Mouse (Mus musculus) ovary, adult 18-20 months (tissue): Measurements from ENCODE around the gene Rhot2.
"Not testable (repeated sequence)": the region's sequence is repeated elsewhere in the genome, so short reads cannot be mapped to it uniquely, and the experiment has no call there.

ENCODE experiments used
- DNase-seq: peaks from one replicate; pipeline ENCODE4 v3.0.0; 2022; ENCODE audit warnings: low spot score, mixed read lengths

The Rhot2 gene

DNA sequence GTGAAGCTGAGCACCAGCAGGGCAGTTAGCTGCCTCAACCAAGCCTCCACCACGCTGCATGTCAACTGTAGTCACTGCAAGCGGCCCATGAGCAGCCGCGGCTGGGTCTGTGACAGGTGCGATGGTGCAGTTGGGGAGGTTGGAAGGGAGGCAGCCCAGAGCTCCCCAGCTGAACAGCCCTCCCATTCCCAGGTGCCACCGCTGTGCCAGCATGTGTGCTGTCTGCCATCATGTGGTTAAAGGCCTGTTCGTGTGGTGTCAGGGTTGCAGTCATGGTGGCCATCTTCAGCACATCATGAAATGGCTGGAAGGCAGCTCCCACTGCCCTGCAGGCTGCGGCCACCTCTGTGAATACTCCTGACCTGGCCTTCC, 16.4 kb downstream of the Rhot2 start:
- no peak for DNase-seq

DNA sequence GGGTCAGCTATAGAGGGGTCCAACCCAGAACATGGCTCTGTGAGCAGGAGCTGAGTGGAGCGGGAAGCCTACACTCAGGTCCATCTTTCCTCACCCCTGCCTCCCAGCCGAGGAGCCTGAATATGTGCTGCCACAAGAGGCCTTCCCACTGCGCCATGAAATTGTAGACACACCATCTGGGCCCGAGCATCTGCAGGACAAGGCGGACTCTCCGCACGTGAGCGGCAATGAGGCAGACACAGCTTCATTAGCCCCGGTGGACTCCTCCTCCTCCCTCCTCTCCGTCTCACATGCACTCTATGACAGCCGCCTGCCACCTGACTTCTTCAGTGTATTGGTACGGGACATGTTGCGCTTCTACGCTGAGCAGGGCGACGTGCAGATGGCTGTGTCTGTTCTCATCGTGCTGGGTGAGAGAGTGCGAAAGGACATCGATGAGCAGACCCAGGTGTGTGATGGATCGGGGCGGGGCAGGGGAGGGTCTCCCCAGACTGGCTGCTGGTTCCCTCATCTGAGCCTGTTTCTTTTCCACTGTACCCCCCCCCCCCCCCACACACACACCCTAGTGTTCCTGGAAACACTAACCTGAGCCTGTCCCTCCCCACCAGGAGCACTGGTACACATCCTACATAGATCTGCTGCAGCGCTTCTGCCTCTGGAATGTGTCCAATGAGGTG, 17.0 kb downstream of the Rhot2 start:
- DNase-seq, result no peak

DNA sequence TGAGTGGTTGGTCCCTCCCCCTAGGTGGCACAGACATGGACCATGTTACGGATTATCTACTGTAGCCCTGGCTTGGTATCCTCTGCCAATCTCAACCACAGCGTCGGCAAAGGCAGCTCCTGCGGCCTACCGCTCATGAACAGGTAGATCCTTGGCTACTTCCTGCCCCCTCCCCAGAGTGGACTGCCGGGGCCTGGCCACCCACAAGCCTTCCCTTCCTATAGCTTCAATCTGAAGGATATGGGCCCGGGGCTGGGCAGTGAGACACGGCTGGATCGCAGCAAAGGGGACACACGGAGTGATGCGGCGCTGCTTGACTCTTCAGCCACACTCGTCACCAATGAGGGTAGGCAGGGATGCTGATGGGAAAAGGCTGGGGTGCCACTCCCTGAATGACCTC, 17.6 kb downstream of the Rhot2 start:
- DNase-seq, result no peak

DNA sequence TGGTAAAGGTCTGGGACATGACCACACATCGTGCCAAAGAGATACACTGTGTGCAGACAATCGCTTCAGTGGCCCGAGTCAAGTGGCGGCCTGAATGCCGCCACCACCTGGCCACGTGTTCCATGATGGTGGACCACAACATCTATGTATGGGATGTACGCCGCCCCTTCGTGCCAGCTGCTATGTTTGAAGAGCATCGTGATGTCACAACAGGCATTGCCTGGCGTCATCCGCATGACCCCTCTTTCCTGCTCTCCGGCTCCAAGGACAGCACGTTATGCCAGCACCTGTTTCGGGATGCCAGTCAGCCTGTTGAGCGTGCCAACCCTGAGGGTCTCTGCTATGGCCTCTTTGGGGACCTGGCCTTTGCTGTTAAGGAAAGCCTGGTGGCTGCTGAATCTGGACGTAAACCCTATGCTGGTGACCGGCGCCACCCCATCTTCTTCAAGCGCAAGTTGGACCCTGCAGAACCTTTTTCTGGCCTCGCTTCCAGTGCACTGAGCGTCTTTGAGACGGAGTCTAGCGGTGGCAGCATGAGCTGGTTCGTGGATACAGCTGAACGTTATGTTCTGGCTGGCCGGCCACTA, 18.6 kb downstream of the Rhot2 start:
- no peak for DNase-seq

DNA sequence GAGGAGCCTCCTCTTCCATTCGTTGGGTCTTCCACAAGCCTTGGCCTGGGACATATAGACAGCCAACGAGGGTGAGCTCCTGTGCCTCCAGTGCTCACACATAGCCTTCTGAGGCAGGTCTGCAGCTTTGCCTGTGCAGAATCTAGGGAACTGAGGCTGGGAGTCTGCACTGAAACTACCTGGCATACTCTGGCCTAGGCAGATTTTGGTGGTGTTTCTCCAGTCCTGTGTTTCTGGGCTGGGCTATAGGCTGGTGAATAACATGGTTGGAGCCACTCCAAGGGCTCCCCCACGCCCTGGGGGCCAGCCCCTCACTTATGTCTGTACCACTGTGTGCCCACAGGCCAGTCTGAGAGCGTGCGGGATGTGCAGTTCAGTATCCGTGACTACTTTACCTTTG, 19.3 kb downstream of the Rhot2 start:
- DNase-seq, result no peak

DNA sequence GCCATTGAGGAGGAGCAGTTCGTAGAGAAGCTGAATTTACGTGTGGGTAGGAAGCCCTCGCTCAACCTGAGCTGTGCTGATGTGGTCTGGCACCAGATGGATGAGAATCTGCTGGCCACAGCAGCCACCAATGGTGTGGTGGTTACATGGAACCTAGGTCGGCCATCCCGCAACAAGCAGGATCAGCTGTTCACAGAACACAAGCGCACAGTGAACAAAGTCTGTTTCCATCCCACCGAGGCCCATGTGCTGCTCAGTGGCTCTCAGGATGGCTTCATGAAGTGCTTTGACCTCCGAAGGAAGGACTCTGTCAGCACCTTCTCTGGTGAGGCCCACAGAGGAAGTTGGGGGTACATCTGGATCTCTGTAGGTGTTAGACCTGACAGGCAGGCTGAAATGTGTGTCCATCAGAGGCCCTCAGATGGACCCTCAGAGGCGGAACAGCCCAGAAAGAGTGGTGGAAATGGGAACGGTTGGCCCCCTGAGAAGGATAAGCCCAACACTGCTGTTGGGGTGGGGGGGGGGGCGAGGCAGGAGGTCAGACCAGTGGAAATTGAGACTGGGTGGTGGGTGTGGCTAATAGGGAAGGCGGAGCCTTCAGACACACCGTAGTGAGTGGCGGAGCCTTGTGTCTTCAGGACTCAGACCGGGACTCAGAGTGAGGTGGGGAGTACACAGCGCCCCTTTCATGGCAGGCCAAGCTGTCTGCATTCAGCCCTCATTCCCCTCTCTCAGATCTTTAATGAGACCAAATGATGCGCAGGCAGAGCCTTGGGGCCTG, 20.1 kb downstream of the Rhot2 start:
- DNase-seq, result no peak

DNA sequence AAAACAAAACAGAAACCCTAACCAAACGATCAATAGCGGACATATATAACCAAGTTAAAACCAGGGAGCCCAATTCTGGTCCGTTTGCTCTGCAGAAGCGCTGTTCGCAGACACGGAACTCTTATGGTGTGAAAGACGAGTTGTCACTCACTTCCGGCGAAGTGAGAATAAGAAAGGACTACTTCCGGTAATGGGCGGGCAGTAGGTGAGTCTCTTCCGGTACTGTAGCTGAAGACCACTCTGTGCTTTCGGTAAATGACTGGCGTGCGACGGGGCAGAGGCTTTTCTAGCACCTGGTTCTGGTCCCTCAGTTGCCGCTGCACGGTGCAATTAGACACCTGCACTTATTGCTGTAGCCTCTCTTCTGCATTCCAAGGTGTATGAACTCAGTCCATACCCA, 21.2 kb downstream of the Rhot2 start, which contains the start of gene Wdr24:
Gene Wdr24 (plus strand): TSS at position 176 of the 400 bp plus-strand sequence.
- DNase-seq, result no peak

DNA sequence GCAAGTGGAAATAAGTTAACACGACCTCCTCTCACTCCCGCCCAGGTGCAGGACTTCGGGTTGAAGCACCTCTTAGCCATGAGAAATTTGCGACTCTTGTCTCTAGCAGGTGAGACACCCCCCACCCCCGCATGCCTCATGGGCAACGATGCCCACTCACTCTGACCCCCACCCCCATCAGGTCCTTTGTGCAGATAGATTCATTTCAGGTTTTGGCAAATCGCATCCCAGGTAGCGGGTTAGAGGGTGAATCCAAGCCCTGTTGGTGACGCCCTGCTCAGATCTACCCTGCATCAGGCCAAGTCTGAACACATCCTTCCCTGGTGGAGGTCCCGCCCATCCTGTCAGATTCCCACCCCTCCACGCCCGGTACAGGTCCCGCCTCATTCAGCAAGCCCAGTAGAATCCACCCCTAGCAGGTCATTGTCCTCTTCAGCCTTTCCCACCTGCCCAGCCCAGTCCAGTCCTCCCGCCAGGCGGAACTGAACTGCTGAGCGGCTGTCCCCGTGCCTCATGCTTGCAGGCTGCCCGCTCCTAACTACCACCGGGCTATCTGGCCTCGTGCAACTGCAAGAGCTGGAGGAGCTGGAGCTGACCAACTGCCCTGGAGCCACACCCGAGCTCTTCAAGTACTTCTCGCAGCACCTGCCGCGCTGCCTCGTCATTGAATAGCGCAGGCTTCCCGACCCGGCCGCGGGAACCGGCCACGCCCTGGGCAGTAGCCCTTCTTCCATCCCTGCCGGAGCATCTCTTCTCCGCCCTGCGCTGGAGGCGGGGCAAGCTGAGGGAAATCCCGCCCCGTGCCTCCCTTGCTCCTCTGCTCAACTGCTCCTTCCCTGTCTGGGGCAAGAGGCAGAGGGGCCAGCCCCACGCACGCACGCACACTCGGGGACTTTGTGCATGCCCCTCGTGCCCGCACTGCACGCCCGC, 25.5 kb downstream of the Rhot2 start:
- DNase-seq, result no peak

DNA sequence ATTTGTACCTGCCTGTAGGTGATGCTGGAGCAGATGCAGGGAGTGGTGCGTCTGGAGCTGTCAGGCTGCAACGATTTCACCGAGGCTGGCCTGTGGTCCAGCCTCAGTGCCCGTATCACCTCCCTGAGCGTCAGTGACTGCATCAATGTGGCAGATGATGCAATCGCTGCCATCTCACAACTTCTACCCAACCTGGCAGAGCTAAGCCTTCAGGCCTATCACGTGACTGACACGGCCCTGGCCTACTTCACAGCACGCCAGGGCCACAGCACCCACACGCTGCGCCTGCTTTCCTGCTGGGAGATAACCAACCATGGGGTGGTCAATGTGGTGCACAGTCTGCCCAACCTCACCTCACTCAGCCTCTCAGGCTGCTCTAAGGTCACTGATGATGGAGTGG, 27.0 kb downstream of the Rhot2 start:
- DNase-seq, result no peak

DNA sequence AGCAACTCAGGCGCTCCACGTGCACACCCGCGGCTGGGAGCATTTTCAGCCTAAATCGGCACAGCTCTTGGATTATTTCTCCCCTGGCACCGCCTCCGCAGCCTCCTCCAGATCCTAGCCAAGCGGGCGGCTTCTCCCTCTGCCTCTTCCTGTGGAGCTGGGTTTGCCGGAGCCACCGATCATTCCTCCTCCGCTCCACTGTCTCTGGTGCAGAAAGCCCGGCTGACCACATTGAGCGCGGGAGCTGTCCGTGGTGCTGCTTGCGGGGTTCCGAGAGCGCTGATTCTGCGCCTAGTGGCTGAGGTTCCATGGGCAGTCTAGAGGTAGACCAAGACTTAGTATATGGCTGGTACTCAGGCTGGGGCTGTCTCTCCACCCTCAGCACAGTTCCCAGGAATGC, 31.2 kb downstream of the Rhot2 start:
- DNase-seq, result no peak

DNA sequence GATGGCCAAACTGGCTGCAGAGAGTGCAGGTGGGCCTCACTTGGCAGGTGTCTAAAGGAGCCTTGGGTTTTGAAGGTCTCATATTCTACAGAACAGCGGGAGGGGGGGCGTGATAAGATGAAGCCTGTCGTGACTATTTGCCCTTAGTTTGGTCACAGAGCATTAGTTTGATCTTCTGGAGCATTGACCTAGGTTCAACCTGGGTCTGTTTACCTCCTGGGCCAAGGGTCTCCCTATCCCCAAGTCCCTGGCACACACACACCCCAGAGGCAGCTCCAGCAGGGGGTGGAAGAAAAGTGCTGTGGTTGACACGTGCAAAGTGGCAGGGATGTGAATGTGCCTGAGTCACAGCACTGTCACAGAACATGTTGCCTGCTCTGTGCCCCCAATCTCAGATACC, 33.8 kb downstream of the Rhot2 start:
- DNase-seq, result no peak

DNA sequence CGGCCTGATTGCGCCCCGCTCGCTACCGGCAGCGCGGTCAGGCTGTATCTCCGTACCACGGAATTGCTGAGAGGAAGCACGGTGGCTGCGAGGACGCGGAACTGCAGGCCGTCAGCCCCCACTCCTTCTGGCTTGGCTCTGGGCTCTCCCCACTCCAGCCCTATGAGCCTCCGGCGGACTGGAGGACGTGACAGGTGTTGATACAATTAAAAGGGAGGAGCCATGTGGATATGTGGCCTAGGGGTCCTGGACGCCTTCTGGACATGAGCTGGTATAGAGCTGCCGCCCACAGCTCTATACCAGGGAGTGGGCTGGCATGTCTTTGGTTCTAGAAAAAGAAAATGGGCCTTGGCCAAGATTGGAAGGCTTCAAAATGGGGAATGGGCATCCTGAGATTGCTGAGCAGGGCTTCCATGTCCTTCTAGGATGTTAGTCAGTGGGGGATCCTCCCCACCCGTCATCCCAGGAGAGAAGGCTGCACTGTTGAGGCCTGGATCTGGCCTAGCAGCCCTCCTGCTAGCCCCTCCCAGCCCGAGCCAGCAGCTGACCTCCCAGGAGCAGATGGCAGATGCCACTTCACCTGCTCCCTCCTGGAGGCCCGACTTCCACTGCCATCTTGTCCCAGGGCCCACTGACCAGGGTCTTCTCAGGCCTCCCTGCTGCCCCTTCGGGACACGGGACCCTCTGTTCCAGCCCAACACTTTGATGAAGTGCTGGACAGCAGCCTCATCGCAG, 34.9 kb downstream of the Rhot2 start:
- DNase-seq, result no peak

DNA sequence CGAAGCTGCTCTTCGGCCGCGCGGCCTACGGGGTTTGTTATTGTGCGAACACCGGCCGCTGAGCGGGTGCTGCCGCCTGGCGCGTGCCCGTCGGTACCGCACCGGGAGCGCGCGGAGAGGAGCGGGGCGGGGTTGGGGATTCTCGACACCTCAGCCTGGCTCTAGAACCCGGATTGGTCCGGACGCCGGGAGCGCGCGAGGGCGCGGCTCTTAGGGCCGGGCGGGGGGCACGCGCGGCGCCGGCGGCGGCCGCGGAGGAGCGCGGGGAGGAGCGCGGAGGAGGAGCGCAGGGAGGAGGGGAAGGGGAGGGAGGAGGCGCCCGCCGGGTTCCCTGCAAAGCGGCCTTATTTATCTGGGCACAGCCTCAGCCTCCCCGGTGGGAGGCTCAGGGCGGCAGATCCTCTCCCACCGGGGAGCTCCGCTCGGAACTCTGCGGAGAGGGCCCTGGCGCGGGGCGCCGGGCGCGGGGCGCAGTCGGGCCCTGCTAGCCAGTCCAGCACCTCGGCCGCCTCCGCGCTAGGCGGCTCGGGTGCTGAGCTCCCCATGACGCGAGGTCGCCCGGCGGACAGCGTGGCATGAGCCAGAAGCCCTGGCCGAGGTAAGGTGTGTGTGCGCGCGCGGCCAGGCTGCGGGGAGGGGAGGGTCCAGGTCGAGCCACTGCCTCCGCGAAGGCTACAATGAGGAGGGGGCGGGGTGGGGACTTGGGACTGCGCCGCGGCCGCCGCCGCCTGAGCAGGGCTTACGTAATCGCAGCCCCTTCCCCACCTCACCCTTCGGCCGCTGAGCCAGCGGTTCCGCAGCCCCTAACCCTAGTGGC, 35.7 kb downstream of the Rhot2 start, which contains the start of gene Fbxl16:
Gene Fbxl16 (plus strand): TSS at position 297 of the 817 bp plus-strand sequence.
- peak; percentile 59 for DNase-seq

DNA sequence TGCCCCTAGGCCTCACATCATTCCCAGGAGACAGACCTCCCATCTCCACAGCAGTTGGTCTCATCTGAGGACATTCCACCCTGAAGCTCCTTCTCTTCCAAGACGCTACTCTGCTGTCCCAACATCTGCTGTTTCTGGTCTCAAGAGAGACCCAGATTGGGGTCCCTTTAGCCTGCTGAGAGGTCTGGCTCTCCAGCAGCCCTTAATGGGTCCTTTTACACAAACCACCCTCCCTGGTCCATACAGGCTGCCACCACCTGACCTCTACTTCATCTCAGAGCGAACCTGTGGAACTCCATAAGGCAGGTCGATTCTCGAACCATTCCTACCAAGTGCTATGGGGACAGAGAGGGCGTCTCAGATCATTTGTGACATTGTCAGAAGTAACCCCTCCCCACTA, 36.6 kb downstream of the Rhot2 start:
- DNase-seq, result no peak

DNA sequence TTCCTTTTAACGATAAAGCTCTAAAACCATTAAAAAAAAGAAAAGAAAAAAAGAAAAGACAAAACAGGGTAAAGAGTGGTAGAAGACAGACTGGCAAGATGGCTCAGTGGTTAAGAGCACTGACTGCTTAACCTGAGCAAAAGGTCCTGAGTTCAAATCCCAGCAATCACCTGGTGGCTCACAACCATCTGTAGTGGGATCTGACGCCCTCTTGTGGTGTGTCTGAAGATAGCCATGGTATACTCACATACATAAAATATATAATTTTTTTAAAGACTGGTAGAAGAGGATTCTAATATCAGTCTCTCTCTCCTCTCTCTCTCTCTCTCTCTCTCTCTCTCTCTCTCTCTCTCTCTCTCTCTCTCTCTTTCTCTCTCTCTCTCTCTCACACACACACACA, 37.2 kb downstream of the Rhot2 start:
- not testable (repeated sequence) for DNase-seq

DNA sequence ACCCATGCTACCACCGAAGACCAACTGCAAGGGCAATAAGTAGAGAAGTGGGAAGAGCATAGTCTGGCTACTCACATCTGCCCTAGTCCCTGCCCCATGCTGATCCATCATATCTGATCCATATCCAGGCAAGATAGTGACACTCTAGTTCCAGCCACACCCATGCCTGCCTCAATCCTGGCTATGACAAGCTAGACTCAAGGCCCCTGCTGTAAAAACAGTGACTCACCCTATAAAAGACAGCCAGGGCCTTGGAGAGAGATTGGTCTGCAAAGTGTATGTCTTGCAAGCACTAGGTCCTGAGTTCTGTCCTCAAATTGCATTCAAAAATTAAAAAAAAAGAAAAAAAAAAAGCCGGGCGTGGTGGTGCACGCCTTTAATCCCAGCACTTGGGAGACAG, 38.1 kb downstream of the Rhot2 start:
- no peak for DNase-seq

DNA sequence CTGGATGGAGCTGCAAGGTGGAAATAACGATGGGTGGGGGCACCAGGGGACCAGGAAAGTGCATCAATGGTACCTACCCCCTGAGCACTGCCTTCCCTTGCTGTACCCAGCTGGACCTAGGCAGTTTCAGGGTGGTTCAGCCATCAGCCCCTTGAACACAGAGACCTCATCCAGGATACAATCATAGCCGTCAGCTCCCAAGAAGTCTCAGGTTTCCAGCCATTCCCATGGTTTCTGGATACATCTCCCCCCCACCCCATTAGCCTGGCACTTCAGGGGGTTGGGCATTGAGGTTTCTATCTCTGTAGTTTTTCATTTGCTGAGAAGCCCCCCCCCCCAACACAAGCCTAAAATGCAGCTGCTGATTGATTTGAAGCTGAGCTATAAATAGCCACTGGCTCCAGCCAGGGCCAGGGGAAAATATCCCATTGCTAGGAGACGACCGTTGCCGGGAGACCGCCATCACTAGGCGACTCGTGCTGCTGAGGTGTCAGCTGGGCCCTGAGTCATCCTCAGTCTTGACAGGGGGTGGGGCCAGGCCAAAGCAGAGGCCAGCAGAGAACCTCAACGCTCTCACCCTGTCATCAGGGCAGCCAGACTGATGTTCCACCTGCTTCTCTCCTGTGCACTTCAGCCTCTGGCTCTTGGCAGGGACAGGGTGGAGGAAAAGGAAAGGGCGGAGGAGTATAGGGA, 41.7 kb downstream of the Rhot2 start:
- no peak for DNase-seq

DNA sequence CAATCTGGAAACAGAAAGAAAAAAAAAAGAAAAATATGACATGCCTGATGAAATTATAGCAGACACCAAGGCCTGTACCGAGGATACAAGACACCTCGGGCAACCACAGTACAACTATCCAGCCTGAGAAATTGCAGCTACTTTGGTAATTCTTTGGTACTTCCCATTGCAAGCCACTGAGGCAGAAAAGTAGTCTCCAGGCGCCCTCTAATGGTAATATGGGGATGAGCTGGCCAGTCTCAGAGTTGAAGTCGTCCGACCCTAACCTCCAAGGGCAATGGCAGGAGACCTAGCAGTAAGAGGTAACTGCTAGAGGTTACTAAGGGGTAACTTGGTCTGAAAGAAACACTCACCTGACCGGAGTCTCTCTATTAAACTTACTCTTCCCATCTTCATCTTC, 43.6 kb downstream of the Rhot2 start:
- DNase-seq, result no peak

DNA sequence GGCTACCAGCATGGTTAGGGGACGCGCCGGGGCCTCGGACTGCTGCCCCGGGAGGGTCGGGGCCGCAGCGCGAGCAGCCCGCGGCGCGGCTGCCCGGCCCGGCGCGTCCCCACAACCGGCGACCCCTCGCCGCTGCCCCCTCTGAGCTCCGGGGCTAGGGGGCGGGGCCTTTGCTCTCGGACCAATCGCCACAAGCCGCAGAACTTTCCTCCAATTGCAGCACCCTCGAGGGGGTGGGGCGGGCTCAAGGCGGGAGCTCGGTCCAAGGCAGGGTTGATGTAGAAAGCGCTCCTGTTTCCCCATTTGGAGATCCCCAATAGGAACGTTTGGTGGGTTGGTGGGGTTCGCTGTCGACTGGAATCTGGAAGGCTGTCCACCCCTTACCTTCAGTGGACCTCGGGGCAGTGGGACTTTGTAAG, 47.7 kb downstream of the Rhot2 start, which contains the start of gene Metrn:
Gene Metrn (minus strand): TSS at position 186 of the 419 bp plus-strand sequence.
- peak; percentile 79 for DNase-seq
